Mouse (Mus musculus) erythroblast, embryonic 14.5 days (primary cell): ENCODE measurements around the gene 4930449I24Rik. TPM values are rescaled to one million over a fixed set of nuclear protein-coding genes. Genes with fewer than 3 reads are reported as not detected.
"Not testable (repeated sequence)": the region's sequence is repeated elsewhere in the genome, so short reads cannot be mapped to it uniquely, and the experiment has no call there.

Experiments
- H3K27me3 ChIP-seq: 2 replicates; pipeline ENCODE4 v1.6.1; 2012; ENCODE audit warnings: inconsistent platforms; ENCODE audit not compliant: control insufficient read depth
- H3K36me3 ChIP-seq: 2 replicates; pipeline ENCODE4 v1.6.1; 2012; ENCODE audit warnings: mild to moderate bottlenecking, inconsistent platforms; ENCODE audit not compliant: control insufficient read depth
- H3K4me1 ChIP-seq: 2 replicates; pipeline ENCODE4 v1.6.1; 2012; ENCODE audit warnings: inconsistent platforms; ENCODE audit not compliant: control insufficient read depth
- H3K4me3 ChIP-seq: replicated peaks from 2 replicates; pipeline ENCODE3; 2012; ENCODE audit warnings: moderate library complexity, mild to moderate bottlenecking, inconsistent platforms
- H3K9me3 ChIP-seq: 2 replicates; pipeline ENCODE4 v1.6.1; 2012; ENCODE audit warnings: low read length, inconsistent platforms, mixed read lengths; ENCODE audit not compliant: control insufficient read depth
- GATA1 ChIP-seq: IDR thresholded peaks from 2 replicates; pipeline ENCODE4 v1.6.1; 2012; ENCODE audit warnings: low read length, inconsistent platforms, mixed read lengths
- TAL1 ChIP-seq: IDR thresholded peaks from 3 replicates; pipeline ENCODE4 v1.6.1; 2012; ENCODE audit warnings: low read length, inconsistent platforms, mixed read lengths
- polyA plus RNA-seq: library from polyadenylated mRNA; stranded (reverse); fragments of >175 nt; gene quantifications from 2 replicates; pipeline ENCODE4 v1.2.3, GENCODE M21; 2012

The 4930449I24Rik gene
- polyA plus RNA-seq, result not detected in 2 replicates

GRCm38 (mm10) chr5:146502099-146502498 is at the start of gene 4930449I24Rik:
TSS of gene 4930449I24Rik (plus strand) at chr5:146502399.
- H3K9me3 ChIP-seq, H3K4me1 ChIP-seq, H3K36me3 ChIP-seq, H3K4me3 ChIP-seq, H3K27me3 ChIP-seq: not testable (repeated sequence)

- no peak overlapping the region for H3K4me3 ChIP-seq
- no peaks in the 10 kb centered on the region for H3K36me3 ChIP-seq
- TF ChIP-seq GATA1 (no peak), TAL1 (no peak)
- no peaks in the 10 kb centered on the region for H3K9me3 ChIP-seq
- no peaks in the 10 kb centered on the region for H3K4me1 ChIP-seq
- no peaks in the 10 kb centered on the region for H3K27me3 ChIP-seq
Measured at GRCm38 (mm10) chr5:146453556-146453955, 48.6 kb upstream of the 4930449I24Rik start.

- no peaks in the 10 kb centered on the region for H3K4me1 ChIP-seq
- no peaks in the 10 kb centered on the region for H3K9me3 ChIP-seq
- H3K4me3 ChIP-seq, result no peak overlapping the region
- H3K36me3 ChIP-seq, result no peaks in the 10 kb centered on the region
- no peaks in the 10 kb centered on the region for H3K27me3 ChIP-seq
- TF ChIP-seq TAL1 (no peak), GATA1 (no peak)
Measured at GRCm38 (mm10) chr5:146461612-146462011, 40.6 kb upstream of the 4930449I24Rik start.

DNA sequence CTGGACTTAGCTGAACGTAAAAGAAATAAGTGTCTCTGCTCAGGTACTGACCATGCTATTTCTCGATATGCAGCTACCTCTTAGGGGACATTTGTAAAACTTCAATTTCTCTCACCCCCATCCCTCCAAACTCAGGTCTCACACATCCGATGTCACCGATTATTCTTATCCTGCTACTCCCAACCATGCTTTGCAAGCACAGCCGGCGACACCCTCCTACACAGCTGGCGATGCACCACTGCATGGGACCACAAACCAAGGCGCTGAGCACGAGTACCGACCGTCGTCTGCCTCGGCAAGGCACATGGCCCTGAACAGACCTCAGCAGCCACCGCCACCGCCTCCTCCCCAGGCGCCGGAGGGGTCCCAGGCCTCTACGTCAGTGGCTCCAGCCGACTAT is 35.5 kb upstream of the 4930449I24Rik start:
- Histone ChIP-seq H3K4me3 (no peak overlapping the region), H3K36me3 (no peaks in the 10 kb centered on the region), H3K9me3 (no peaks in the 10 kb centered on the region), H3K27me3 (no peaks in the 10 kb centered on the region), H3K4me1 (no peaks in the 10 kb centered on the region)
- TF ChIP-seq TAL1, result no peak
- TF ChIP-seq GATA1, result no peak

DNA sequence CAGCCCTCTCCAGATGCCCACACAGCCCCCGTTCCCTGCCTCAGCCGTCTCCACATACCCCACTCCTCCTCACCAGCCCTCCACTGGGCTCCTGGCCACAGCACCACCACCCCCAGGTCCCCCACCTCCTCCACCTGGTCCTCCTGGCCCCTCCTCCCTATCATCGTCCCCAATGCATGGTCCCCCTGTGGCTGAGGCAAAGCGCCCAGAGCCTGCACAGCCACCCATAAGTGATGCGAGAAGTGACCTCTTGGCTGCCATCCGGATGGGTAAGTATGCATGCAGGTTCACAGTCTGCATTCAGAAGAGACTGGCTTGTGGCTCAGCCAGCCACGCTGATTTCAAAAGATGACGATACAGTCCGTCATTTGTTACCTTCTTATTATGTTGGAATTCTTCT is 33.9 kb upstream of the 4930449I24Rik start:
- Histone ChIP-seq H3K4me1 (no peaks in the 10 kb centered on the region), H3K27me3 (no peaks in the 10 kb centered on the region), H3K9me3 (no peaks in the 10 kb centered on the region), H3K4me3 (no peak overlapping the region), H3K36me3 (no peaks in the 10 kb centered on the region)
- TF ChIP-seq GATA1 (no peak), TAL1 (no peak)

GRCm38 (mm10) chr5:146470821-146471220 is 31.4 kb upstream of the 4930449I24Rik start:
- Histone ChIP-seq H3K4me1 (no peaks in the 10 kb centered on the region), H3K27me3 (no peaks in the 10 kb centered on the region), H3K9me3 (no peaks in the 10 kb centered on the region), H3K36me3 (no peaks in the 10 kb centered on the region), H3K4me3 (no peak overlapping the region)
- TF ChIP-seq GATA1 (no peak), TAL1 (no peak)

- H3K36me3 ChIP-seq, result no peaks in the 10 kb centered on the region
- no peak for TF ChIP-seq TAL1
- TF ChIP-seq GATA1, result no peak
- H3K4me1 ChIP-seq, result no peaks in the 10 kb centered on the region
- no peaks in the 10 kb centered on the region for H3K9me3 ChIP-seq
- no peak overlapping the region for H3K4me3 ChIP-seq
- no peaks in the 10 kb centered on the region for H3K27me3 ChIP-seq
Measured at GRCm38 (mm10) chr5:146471311-146471710, 30.9 kb upstream of the 4930449I24Rik start.

DNA sequence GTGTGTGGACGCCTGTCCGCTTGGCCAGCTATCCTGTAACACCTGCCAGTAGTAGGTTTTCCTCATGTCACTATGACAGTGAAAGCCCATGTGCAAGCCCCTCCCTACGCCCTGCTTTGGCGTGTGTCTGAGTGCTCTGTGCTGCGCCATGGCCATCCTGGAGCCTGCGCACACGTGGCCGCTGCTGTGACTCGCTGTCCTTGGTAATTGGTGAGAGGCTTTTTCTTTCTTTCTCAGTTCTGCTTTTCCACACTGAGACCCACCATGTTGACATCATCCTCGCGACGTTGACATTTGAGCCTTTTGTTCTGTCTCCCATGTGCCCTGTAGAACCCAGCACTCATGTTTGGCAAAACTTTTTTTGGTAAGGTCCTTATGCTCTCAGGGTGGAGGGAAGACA is 30.4 kb upstream of the 4930449I24Rik start:
- TF ChIP-seq TAL1 (no peak), GATA1 (no peak)
- no peaks in the 10 kb centered on the region for H3K36me3 ChIP-seq
- no peaks in the 10 kb centered on the region for H3K27me3 ChIP-seq
- H3K9me3 ChIP-seq, result no peaks in the 10 kb centered on the region
- no peaks in the 10 kb centered on the region for H3K4me1 ChIP-seq
- no peak overlapping the region for H3K4me3 ChIP-seq

DNA sequence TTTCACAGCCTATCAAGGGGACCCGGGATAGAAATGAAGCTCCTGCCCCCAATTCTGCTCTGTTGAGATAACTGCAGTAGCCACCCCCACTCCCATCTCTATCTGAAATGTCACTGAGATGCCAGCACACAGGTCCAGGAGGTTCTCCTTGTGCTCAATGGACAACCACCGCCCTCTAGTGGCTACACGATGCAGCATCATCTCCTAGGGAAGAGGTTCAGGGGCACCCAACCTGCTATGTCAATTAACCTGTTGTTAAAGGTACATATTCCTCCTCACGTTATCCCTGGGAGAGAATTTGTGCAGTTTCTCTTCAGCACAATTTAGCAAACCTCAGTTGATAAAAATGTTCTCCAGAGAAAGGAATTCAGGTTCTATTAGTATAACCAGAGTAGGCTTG is 22.6 kb upstream of the 4930449I24Rik start:
- not testable (repeated sequence) for H3K9me3 ChIP-seq, H3K36me3 ChIP-seq, H3K27me3 ChIP-seq, H3K4me3 ChIP-seq, H3K4me1 ChIP-seq

- not testable (repeated sequence) for H3K36me3 ChIP-seq
Measured at GRCm38 (mm10) chr5:146481665-146482064, 20.5 kb upstream of the 4930449I24Rik start, which contains the start of gene Gm6408. TSS of gene Gm6408 (plus strand) at chr5:146481965.

GRCm38 (mm10) chr5:146488959-146489358 is 13.2 kb upstream of the 4930449I24Rik start:
- H3K4me1 ChIP-seq, H3K27me3 ChIP-seq, H3K36me3 ChIP-seq, H3K9me3 ChIP-seq, H3K4me3 ChIP-seq: not testable (repeated sequence)

More at GRCm38 (mm10) chr5:146481665-146482064, 20.5 kb upstream of the 4930449I24Rik start, which contains the start of gene Gm6408:
- H3K9me3 ChIP-seq, H3K4me3 ChIP-seq, H3K4me1 ChIP-seq, H3K27me3 ChIP-seq: not testable (repeated sequence)

DNA sequence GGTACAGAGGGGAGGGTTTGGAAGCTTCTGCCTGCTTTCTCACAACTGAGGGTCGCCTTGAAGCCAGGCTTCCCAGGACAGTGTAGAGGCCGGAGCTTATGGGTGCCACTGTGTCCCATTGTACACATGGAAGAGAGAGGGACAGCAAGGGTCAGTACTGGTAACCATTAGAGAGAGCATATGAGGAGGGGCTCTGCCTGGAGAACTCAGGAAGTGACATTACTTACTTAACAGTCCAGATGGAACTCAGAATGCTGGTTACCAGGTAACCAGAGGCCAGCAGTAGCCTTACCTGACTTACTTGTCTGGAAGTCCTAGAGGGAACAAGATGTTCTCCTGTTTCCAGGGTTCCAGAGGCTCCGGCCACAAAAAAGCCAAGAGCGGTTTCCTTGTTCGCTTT is 11.1 kb upstream of the 4930449I24Rik start, which contains the start of gene Gm6370:
TSS of gene Gm6370 (plus strand) at position 301 of the 400 bp plus-strand sequence.
- not testable (repeated sequence) for H3K4me1 ChIP-seq, H3K9me3 ChIP-seq, H3K4me3 ChIP-seq, H3K27me3 ChIP-seq, H3K36me3 ChIP-seq

- not testable (repeated sequence) for H3K4me1 ChIP-seq, H3K27me3 ChIP-seq, H3K36me3 ChIP-seq, H3K4me3 ChIP-seq, H3K9me3 ChIP-seq
Measured at GRCm38 (mm10) chr5:146513823-146514222, 11.6 kb downstream of the 4930449I24Rik start, which contains the start of gene Gm3402. TSS of gene Gm3402 (plus strand) at chr5:146514123.

DNA sequence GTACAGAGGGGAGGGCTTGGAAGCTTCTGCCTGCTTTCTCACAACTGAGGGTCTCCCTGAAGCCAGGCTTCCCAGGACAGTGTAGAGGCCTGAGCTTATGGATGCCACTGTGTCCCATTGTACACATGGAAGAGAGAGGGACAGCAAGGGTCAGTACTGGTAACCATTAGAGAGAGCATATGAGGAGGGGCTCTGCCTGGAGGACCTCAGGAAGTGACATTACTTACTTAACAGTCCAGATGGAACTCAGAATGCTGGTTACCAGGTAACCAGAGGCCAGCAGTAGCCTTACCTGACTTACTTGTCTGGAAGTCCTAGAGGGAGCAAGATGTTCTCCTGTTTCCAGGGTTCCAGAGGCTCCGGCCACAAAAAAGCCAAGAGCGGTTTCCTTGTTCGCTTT is 23.3 kb downstream of the 4930449I24Rik start, which contains the start of gene Gm3404:
TSS of gene Gm3404 (plus strand) at position 301 of the 400 bp plus-strand sequence.
- H3K4me1 ChIP-seq, H3K27me3 ChIP-seq, H3K9me3 ChIP-seq, H3K4me3 ChIP-seq, H3K36me3 ChIP-seq: not testable (repeated sequence)
